Mouse (Mus musculus) forebrain, embryonic 10.5 days (tissue): ENCODE measurements around the gene Slfnl1. TPM values are rescaled to one million over a fixed set of nuclear protein-coding genes. Genes with fewer than 3 reads are reported as not detected.

Source experiments
- DNase-seq: peaks from one replicate; pipeline ENCODE4 v3.0.0-alpha.2; 2017; ENCODE audit warnings: low spot score; ENCODE audit errors: extremely low spot score
- H3K27ac ChIP-seq: fragments of 300-500 bp; sonication (generic); 2 replicates; pipeline ENCODE4 v1.5.1; 2016; ENCODE audit warnings: mild to moderate bottlenecking
- H3K27me3 ChIP-seq: fragments of 300-500 bp; sonication (generic); 2 replicates; pipeline ENCODE4 v1.6.1; 2016; ENCODE audit warnings: mild to moderate bottlenecking; ENCODE audit not compliant: poor library complexity, severe bottlenecking
- H3K36me3 ChIP-seq: fragments of 300-500 bp; sonication (generic); replicated peaks from 2 replicates; pipeline ENCODE4 v1.6.1; 2016; ENCODE audit warnings: mild to moderate bottlenecking, moderate library complexity
- H3K4me1 ChIP-seq: fragments of 300-500 bp; sonication (generic); 2 replicates; pipeline ENCODE4 v1.6.1; 2016
- H3K4me3 ChIP-seq: fragments of 300-500 bp; sonication (generic); 2 replicates; pipeline ENCODE4 v1.5.1; 2016; ENCODE audit warnings: mild to moderate bottlenecking, moderate library complexity
- H3K9me3 ChIP-seq: fragments of 300-500 bp; sonication (generic); 2 replicates; pipeline ENCODE4 v1.6.1; 2016; ENCODE audit warnings: mild to moderate bottlenecking, moderate library complexity
- WGBS: fragments of 180-500 bp; shearing (Covaris S2); methylation state at CpG from one replicate; pipeline ENCODE4 v1.1.7; 2016; 5-methylcytosine and 5-hydroxymethylcytosine counted together
- polyA plus RNA-seq: library from polyadenylated mRNA; unstranded; fragments of >200 nt; fragmentation: Nextera tagmentation; extraction: Ambion mirVana; gene quantifications from 2 replicates; pipeline ENCODE4 v1.2.1, GENCODE M21; 2016

The Slfnl1 gene
- not detected in 2 replicates for polyA plus RNA-seq

GRCm38 (mm10) chr4:120531986-120532385, at the start of gene Slfnl1:
Slfnl1 (plus strand) TSS chr4:120532231.
- 89% methylated on average over 6 of the region's 6 CpGs for WGBS
- Histone ChIP-seq H3K9me3 (no peaks in the 10 kb centered on the region), H3K27ac (no peak within 1 kb of the TSS), H3K4me1 (no peaks in the 10 kb centered on the region), H3K27me3 (no peaks in the 10 kb centered on the region), H3K4me3 (no peak within 1 kb of the TSS), H3K36me3 (peaks cover 63% of the 10 kb centered on the region)
- no peak for DNase-seq

- Histone ChIP-seq H3K27ac (no peak overlapping the region), H3K27me3 (no peaks in the 10 kb centered on the region), H3K4me1 (no peaks in the 10 kb centered on the region), H3K4me3 (no peak overlapping the region), H3K9me3 (no peaks in the 10 kb centered on the region), H3K36me3 (peaks cover 27% of the 10 kb centered on the region)
- WGBS, result 63% methylated on average over 1 of the region's 1 CpGs
- no peak for DNase-seq
Measured at GRCm38 (mm10) chr4:120487707-120488106, 44.3 kb upstream of the Slfnl1 start.

- Histone ChIP-seq H3K4me3 (no peak overlapping the region), H3K9me3 (peaks cover 5% of the 10 kb centered on the region; the same call in 1 of the 2 replicates), H3K27ac (no peak overlapping the region), H3K4me1 (no peaks in the 10 kb centered on the region), H3K27me3 (no peaks in the 10 kb centered on the region), H3K36me3 (peaks cover 59% of the 10 kb centered on the region)
- DNase-seq, result no peak
- 92% methylated on average over 1 of the region's 1 CpGs for WGBS
Measured at GRCm38 (mm10) chr4:120506955-120507354, 25.1 kb upstream of the Slfnl1 start.

GRCm38 (mm10) chr4:120511203-120511602, 20.8 kb upstream of the Slfnl1 start:
- DNase-seq, result no peak
- Histone ChIP-seq H3K27ac (no peak overlapping the region), H3K36me3 (peaks cover 60% of the 10 kb centered on the region), H3K9me3 (peaks cover 5% of the 10 kb centered on the region; the same call in 1 of the 2 replicates), H3K27me3 (no peaks in the 10 kb centered on the region), H3K4me3 (no peak overlapping the region), H3K4me1 (no peaks in the 10 kb centered on the region)
- WGBS, result 91% methylated on average over 4 of the region's 4 CpGs

- Histone ChIP-seq H3K9me3 (peaks cover 2% of the 10 kb centered on the region; the same call in 1 of the 2 replicates), H3K27ac (no peak overlapping the region), H3K36me3 (peaks cover 60% of the 10 kb centered on the region), H3K27me3 (no peaks in the 10 kb centered on the region), H3K4me3 (no peak overlapping the region), H3K4me1 (no peaks in the 10 kb centered on the region)
- no peak for DNase-seq
- 93% methylated on average over 2 of the region's 2 CpGs for WGBS
Measured at GRCm38 (mm10) chr4:120514366-120514765, 17.7 kb upstream of the Slfnl1 start.

GRCm38 (mm10) chr4:120516491-120516890, 15.5 kb upstream of the Slfnl1 start:
- Histone ChIP-seq H3K27me3 (no peaks in the 10 kb centered on the region), H3K4me3 (no peak overlapping the region), H3K9me3 (no peaks in the 10 kb centered on the region), H3K4me1 (no peaks in the 10 kb centered on the region), H3K27ac (no peak overlapping the region), H3K36me3 (peaks cover 59% of the 10 kb centered on the region)
- DNase-seq, result no peak
- WGBS, result 92% methylated on average over 7 of the region's 7 CpGs

GRCm38 (mm10) chr4:120516907-120517306, 15.1 kb upstream of the Slfnl1 start:
- no peak overlapping the region for H3K27ac ChIP-seq
- DNase-seq, result no peak
- H3K36me3 ChIP-seq, result peaks cover 61% of the 10 kb centered on the region
- H3K4me1 ChIP-seq, result no peaks in the 10 kb centered on the region
- H3K27me3 ChIP-seq, result no peaks in the 10 kb centered on the region
- H3K9me3 ChIP-seq, result no peaks in the 10 kb centered on the region
- 93% methylated on average over 7 of the region's 7 CpGs for WGBS
- H3K4me3 ChIP-seq, result no peak overlapping the region

- Histone ChIP-seq H3K27me3 (no peaks in the 10 kb centered on the region), H3K9me3 (no peaks in the 10 kb centered on the region), H3K4me3 (no peak overlapping the region), H3K4me1 (no peaks in the 10 kb centered on the region), H3K27ac (no peak overlapping the region), H3K36me3 (peaks cover 65% of the 10 kb centered on the region)
- DNase-seq, result no peak
- 81% methylated on average over 4 of the region's 4 CpGs for WGBS
Measured at GRCm38 (mm10) chr4:120517335-120517734, 14.7 kb upstream of the Slfnl1 start.

- 82% methylated on average over 5 of the region's 5 CpGs for WGBS
- Histone ChIP-seq H3K27me3 (no peaks in the 10 kb centered on the region), H3K4me1 (no peaks in the 10 kb centered on the region), H3K27ac (no peak overlapping the region), H3K9me3 (no peaks in the 10 kb centered on the region), H3K4me3 (no peak overlapping the region), H3K36me3 (peaks cover 89% of the 10 kb centered on the region)
- DNase-seq, result no peak
Measured at GRCm38 (mm10) chr4:120521761-120522160, 10.3 kb upstream of the Slfnl1 start.

GRCm38 (mm10) chr4:120522351-120522750, 9.7 kb upstream of the Slfnl1 start:
- Histone ChIP-seq H3K27me3 (no peaks in the 10 kb centered on the region), H3K36me3 (peaks cover 85% of the 10 kb centered on the region), H3K9me3 (no peaks in the 10 kb centered on the region), H3K4me1 (no peaks in the 10 kb centered on the region), H3K27ac (no peak overlapping the region), H3K4me3 (no peak overlapping the region)
- DNase-seq, result no peak
- WGBS, result 85% methylated on average over 4 of the region's 4 CpGs

- H3K36me3 ChIP-seq, result peaks cover 85% of the 10 kb centered on the region
- WGBS, result 94% methylated on average over 3 of the region's 3 CpGs
- no peaks in the 10 kb centered on the region for H3K9me3 ChIP-seq
- no peaks in the 10 kb centered on the region for H3K27me3 ChIP-seq
- H3K4me1 ChIP-seq, result no peaks in the 10 kb centered on the region
- H3K4me3 ChIP-seq, result no peak overlapping the region
- DNase-seq, result no peak
- H3K27ac ChIP-seq, result no peak overlapping the region
Measured at GRCm38 (mm10) chr4:120523092-120523491, 8.9 kb upstream of the Slfnl1 start.

- no peaks in the 10 kb centered on the region for H3K27me3 ChIP-seq
- no peak for DNase-seq
- H3K4me1 ChIP-seq, result no peaks in the 10 kb centered on the region
- H3K27ac ChIP-seq, result no peak overlapping the region
- H3K4me3 ChIP-seq, result no peak overlapping the region
- peaks cover 86% of the 10 kb centered on the region for H3K36me3 ChIP-seq
- 81% methylated on average over 9 of the region's 9 CpGs for WGBS
- H3K9me3 ChIP-seq, result no peaks in the 10 kb centered on the region
Measured at GRCm38 (mm10) chr4:120528171-120528570, 3.9 kb upstream of the Slfnl1 start.

GRCm38 (mm10) chr4:120538664-120539063, 6.6 kb downstream of the Slfnl1 start:
- H3K27ac ChIP-seq, result no peak overlapping the region
- H3K27me3 ChIP-seq, result no peaks in the 10 kb centered on the region
- no peaks in the 10 kb centered on the region for H3K4me1 ChIP-seq
- 95% methylated on average over 10 of the region's 10 CpGs for WGBS
- no peaks in the 10 kb centered on the region for H3K9me3 ChIP-seq
- no peak overlapping the region for H3K4me3 ChIP-seq
- H3K36me3 ChIP-seq, result peaks cover 70% of the 10 kb centered on the region
- DNase-seq, result no peak

- Histone ChIP-seq H3K9me3 (no peaks in the 10 kb centered on the region), H3K36me3 (peaks cover 100% of the 10 kb centered on the region), H3K27me3 (no peaks in the 10 kb centered on the region), H3K4me1 (no peaks in the 10 kb centered on the region), H3K4me3 (no peak overlapping the region), H3K27ac (no peak overlapping the region)
- no peak for DNase-seq
- 93% methylated on average over 1 of the region's 1 CpGs for WGBS
Measured at GRCm38 (mm10) chr4:120544896-120545295, 12.9 kb downstream of the Slfnl1 start.
